Mouse (Mus musculus) stomach, embryonic 16.5 days (tissue): Measurements from ENCODE around the gene Cdkal1. TPM values are rescaled to one million over a fixed set of nuclear protein-coding genes. Genes with fewer than 3 reads are reported as not detected.

Source experiments
- ATAC-seq: fragments of 200-750 bp; cut with Nextera tagmentation; 2 replicates; pipeline ENCODE4 v1.8.0; 2017; ENCODE audit warnings: moderate number of reproducible peaks, moderate TSS enrichment; ENCODE audit not compliant: insufficient read depth, low FRiP score
- H3K27ac ChIP-seq: fragments of 300-500 bp; sonication (generic); 2 replicates; pipeline ENCODE4 v1.5.1; 2014; ENCODE audit warnings: low read length
- H3K27me3 ChIP-seq: fragments of 300-500 bp; sonication (generic); 2 replicates; pipeline ENCODE4 v1.6.1; 2014; ENCODE audit warnings: low read length, control low read depth, mixed read lengths; ENCODE audit not compliant: control insufficient read depth, insufficient read depth
- H3K36me3 ChIP-seq: fragments of 300-500 bp; sonication (generic); 2 replicates; pipeline ENCODE4 v1.6.1; 2014; ENCODE audit warnings: low read length; ENCODE audit not compliant: control insufficient read depth, insufficient read depth
- H3K4me1 ChIP-seq: fragments of 300-500 bp; sonication (generic); 2 replicates; pipeline ENCODE4 v1.6.1; 2014; ENCODE audit warnings: low read length, control low read depth, mixed read lengths; ENCODE audit not compliant: control insufficient read depth, insufficient read depth
- H3K4me2 ChIP-seq: fragments of 300-500 bp; sonication (generic); 2 replicates; pipeline ENCODE4 v1.6.1; 2014; ENCODE audit warnings: low read depth, low read length, mixed read lengths
- H3K4me3 ChIP-seq: fragments of 300-500 bp; sonication (generic); replicated peaks from 2 replicates; pipeline ENCODE4 v1.5.1; 2014; ENCODE audit warnings: mild to moderate bottlenecking, low read length
- H3K9ac ChIP-seq: fragments of 300-500 bp; sonication (generic); 2 replicates; pipeline ENCODE4 v1.6.1; 2014; ENCODE audit warnings: low read length
- H3K9me3 ChIP-seq: fragments of 300-500 bp; sonication (generic); replicated peaks from 2 replicates; pipeline ENCODE4 v1.6.1; 2016; ENCODE audit warnings: low read length, control low read depth; ENCODE audit not compliant: control insufficient read depth
- WGBS: fragments of 180-500 bp; shearing (Covaris S2); extraction: QIAGEN DNeasy Blood & Tissue Kit; methylation state at CpG from one replicate; pipeline ENCODE4 v1.1.7; 2014; 5-methylcytosine and 5-hydroxymethylcytosine counted together
- polyA plus RNA-seq: library from polyadenylated mRNA; unstranded; fragments of >200 nt; fragmentation: Nextera tagmentation; extraction: Ambion mirVana; gene quantifications from 2 replicates; pipeline ENCODE4 v1.2.1, GENCODE M21; 2015

The Cdkal1 gene
- polyA plus RNA-seq, 1 experiment from 2014 or later = 29.8 TPM

GRCm38 (mm10) chr13:29473779-29474178 lies 381.7 kb downstream of the Cdkal1 start:
- ATAC-seq = no peak
- Histone ChIP-seq H3K27me3 (no peaks in the 10 kb centered on the region), H3K9ac (no peak overlapping the region), H3K27ac (no peak overlapping the region), H3K4me3 (no peak overlapping the region), H3K4me2 (no peak overlapping the region), H3K4me1 (no peaks in the 10 kb centered on the region), H3K36me3 (no peaks in the 10 kb centered on the region), H3K9me3 (no peaks in the 10 kb centered on the region)
- 89% methylated on average over 1 of the region's 1 CpGs for WGBS

GRCm38 (mm10) chr13:29462271-29462670 lies 393.2 kb downstream of the Cdkal1 start:
- Histone ChIP-seq H3K4me1 (no peaks in the 10 kb centered on the region), H3K9ac (no peak overlapping the region), H3K4me3 (no peak overlapping the region), H3K9me3 (no peaks in the 10 kb centered on the region), H3K27ac (no peak overlapping the region), H3K27me3 (no peaks in the 10 kb centered on the region), H3K36me3 (no peaks in the 10 kb centered on the region), H3K4me2 (no peak overlapping the region)
- 72% methylated on average over 6 of the region's 6 CpGs for WGBS
- no peak for ATAC-seq

GRCm38 (mm10) chr13:29460741-29461140 lies 394.7 kb downstream of the Cdkal1 start:
- Histone ChIP-seq H3K27ac (no peak overlapping the region), H3K9me3 (no peaks in the 10 kb centered on the region), H3K9ac (no peak overlapping the region), H3K4me1 (no peaks in the 10 kb centered on the region), H3K4me2 (no peak overlapping the region), H3K4me3 (no peak overlapping the region), H3K36me3 (no peaks in the 10 kb centered on the region), H3K27me3 (no peaks in the 10 kb centered on the region)
- WGBS = 53% methylated on average over 5 of the region's 5 CpGs
- ATAC-seq = no peak

- no peaks in the 10 kb centered on the region for H3K27me3 ChIP-seq
- no peak overlapping the region for H3K9ac ChIP-seq
- no peaks in the 10 kb centered on the region for H3K9me3 ChIP-seq
- WGBS = 41% methylated on average over 1 of the region's 1 CpGs
- no peak for ATAC-seq
- no peak overlapping the region for H3K4me2 ChIP-seq
- H3K36me3 ChIP-seq = no peaks in the 10 kb centered on the region
- H3K4me1 ChIP-seq = no peaks in the 10 kb centered on the region
- H3K27ac ChIP-seq = no peak overlapping the region
- H3K4me3 ChIP-seq = no peak overlapping the region
These were observed 397.1 kb downstream of the Cdkal1 start for GRCm38 (mm10) chr13:29458385-29458784.

GRCm38 (mm10) chr13:29437067-29437466 lies 418.4 kb downstream of the Cdkal1 start:
- 78% methylated on average over 2 of the region's 2 CpGs for WGBS
- Histone ChIP-seq H3K9ac (no peak overlapping the region), H3K4me3 (no peak overlapping the region), H3K4me1 (no peaks in the 10 kb centered on the region), H3K9me3 (no peaks in the 10 kb centered on the region), H3K27ac (no peak overlapping the region), H3K27me3 (no peaks in the 10 kb centered on the region), H3K36me3 (no peaks in the 10 kb centered on the region), H3K4me2 (no peak overlapping the region)
- ATAC-seq = no peak

- Histone ChIP-seq H3K9me3 (no peaks in the 10 kb centered on the region), H3K4me3 (no peak overlapping the region), H3K27ac (no peak overlapping the region), H3K9ac (no peak overlapping the region), H3K36me3 (no peaks in the 10 kb centered on the region), H3K4me2 (no peak overlapping the region), H3K4me1 (no peaks in the 10 kb centered on the region), H3K27me3 (no peaks in the 10 kb centered on the region)
- no peak for ATAC-seq
- 68% methylated on average over 4 of the region's 4 CpGs for WGBS
These were observed 420.7 kb downstream of the Cdkal1 start for GRCm38 (mm10) chr13:29434726-29435125.

GRCm38 (mm10) chr13:29430919-29431318 lies 424.6 kb downstream of the Cdkal1 start:
- H3K9me3 ChIP-seq = no peaks in the 10 kb centered on the region
- 26% methylated on average over 4 of the region's 4 CpGs for WGBS
- H3K9ac ChIP-seq = no peak overlapping the region

GRCm38 (mm10) chr13:29429877-29430276 lies 425.6 kb downstream of the Cdkal1 start:
- H3K9ac ChIP-seq = no peak overlapping the region
- no peak for ATAC-seq
- H3K4me2 ChIP-seq = no peak overlapping the region
- no peaks in the 10 kb centered on the region for H3K27me3 ChIP-seq
- H3K4me1 ChIP-seq = no peaks in the 10 kb centered on the region
- H3K27ac ChIP-seq = no peak overlapping the region
- H3K9me3 ChIP-seq = no peaks in the 10 kb centered on the region
- no peak overlapping the region for H3K4me3 ChIP-seq
- 86% methylated on average over 4 of the region's 4 CpGs for WGBS
- H3K36me3 ChIP-seq = no peaks in the 10 kb centered on the region

More at GRCm38 (mm10) chr13:29430919-29431318, 424.6 kb downstream of the Cdkal1 start:
- Histone ChIP-seq H3K4me2 (no peak overlapping the region), H3K4me3 (no peak overlapping the region), H3K36me3 (no peaks in the 10 kb centered on the region), H3K4me1 (no peaks in the 10 kb centered on the region), H3K27me3 (no peaks in the 10 kb centered on the region), H3K27ac (no peak overlapping the region)
- ATAC-seq = no peak

- Histone ChIP-seq H3K9ac (no peak overlapping the region), H3K4me3 (no peak overlapping the region), H3K9me3 (no peaks in the 10 kb centered on the region), H3K36me3 (no peaks in the 10 kb centered on the region), H3K4me2 (no peak overlapping the region), H3K27ac (no peak overlapping the region), H3K27me3 (no peaks in the 10 kb centered on the region), H3K4me1 (no peaks in the 10 kb centered on the region)
- no peak for ATAC-seq
- 88% methylated on average over 6 of the region's 6 CpGs for WGBS
These were observed 426.3 kb downstream of the Cdkal1 start for GRCm38 (mm10) chr13:29429196-29429595.
